In the genomic region with DNA sequence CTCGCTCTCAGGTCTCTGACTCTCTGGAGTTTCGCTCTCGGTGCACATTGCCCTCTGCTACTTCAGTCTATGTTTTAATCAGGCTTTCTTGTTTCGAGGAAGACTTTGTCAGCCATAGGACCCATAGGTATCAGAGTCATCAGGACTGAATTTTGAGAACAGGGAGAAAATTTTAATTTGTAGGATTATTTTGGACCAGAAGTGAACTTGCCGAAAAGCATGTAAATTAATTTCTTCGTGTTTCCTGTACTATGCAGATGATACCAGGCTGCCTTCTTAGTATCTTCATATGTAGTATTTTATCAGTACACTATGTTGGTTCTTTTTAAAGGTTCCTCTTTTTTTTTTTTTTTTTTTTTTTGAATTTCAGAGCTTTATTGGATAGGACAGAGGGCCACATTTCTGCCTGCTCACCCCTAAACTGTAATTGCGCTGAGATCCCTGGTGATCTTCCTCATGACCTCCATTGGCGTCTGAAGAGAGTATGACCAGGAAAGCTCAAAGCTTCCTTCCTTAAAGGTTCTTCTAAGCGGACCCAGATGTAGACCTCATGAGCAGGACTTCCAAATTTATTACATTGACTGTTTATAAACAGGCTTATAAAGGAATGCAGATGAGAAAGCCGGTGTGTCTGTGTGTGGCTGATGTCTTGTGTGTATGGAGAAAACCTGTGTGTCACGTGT, we compare ENCODE assay signal across 18 mouse cellular contexts.
"Had no signal": no experiment of that assay in that cellular context is flagged by ENCODE, and none has a peak within 500 bp of the region (broad histone marks: within the 10 kb centered on the region; RNA-seq: fewer than 3 reads in every experiment).

No protein-coding gene starts in this region.

- H3K4me3 ChIP-seq: liver, embryonic 15.5 days; lung, embryonic 15.5 days; midbrain, embryonic 10.5 days; midbrain, embryonic 12.5 days; neural tube, embryonic 12.5 days; stomach, embryonic 15.5 days had no signal

- H3K4me2 ChIP-seq: liver, embryonic 15.5 days; lung, embryonic 15.5 days; midbrain, embryonic 12.5 days; neural tube, embryonic 12.5 days; stomach, embryonic 15.5 days had no signal

- H3K27ac ChIP-seq: liver, embryonic 15.5 days; lung, embryonic 15.5 days; macrophage; midbrain, embryonic 10.5 days; midbrain, embryonic 12.5 days; neural tube, embryonic 12.5 days; stomach, embryonic 15.5 days; stomach, postnatal 0 days had no signal

- H3K4me1 ChIP-seq: liver, embryonic 15.5 days; stomach, embryonic 15.5 days had no signal

- ATAC-seq: liver, postnatal 0 days; lung, postnatal 0 days had no signal

- H3K9ac ChIP-seq: liver, embryonic 15.5 days; liver, postnatal 0 days; lung, embryonic 15.5 days; midbrain, embryonic 12.5 days; neural tube, embryonic 12.5 days; stomach, embryonic 15.5 days had no signal

- H3K27me3 ChIP-seq: liver, embryonic 15.5 days; lung, embryonic 15.5 days; midbrain, embryonic 12.5 days; neural tube, embryonic 12.5 days; stomach, embryonic 15.5 days had no signal

- DNase-seq: liver, postnatal 0 days; lung, adult 2 months; lung, postnatal 14 days; lung, postnatal 36 days; midbrain, embryonic 14.5 days; right cerebral cortex, postnatal 14 days; thymus, adult 18-20 months; thymus, postnatal 14 days; thymus, postnatal 36 days had no signal

- H3K36me3 ChIP-seq: liver, embryonic 15.5 days; lung, embryonic 15.5 days; stomach, embryonic 15.5 days had no signal

- H3K9me3 ChIP-seq: liver, embryonic 15.5 days; lung, embryonic 15.5 days; midbrain, embryonic 10.5 days; midbrain, embryonic 12.5 days; neural tube, embryonic 12.5 days; stomach, embryonic 15.5 days had no signal
